Mouse (Mus musculus): ENCODE data around the gene 1110008P14Rik.
"Not testable (repeated sequence)": the region's sequence is repeated elsewhere in the genome, so short reads cannot be mapped to it uniquely, and the experiment has no call there.

The 1110008P14Rik gene

GRCm38 (mm10) chr2:32364121-32364520, 17.6 kb downstream of the 1110008P14Rik start:
- DNase-seq (ENCODE audit: extremely low read depth, low read depth, low spot score), result no peak

- DNase-seq (ENCODE audit: extremely low read depth, low read depth, low spot score), result no peak
These were observed 18.2 kb downstream of the 1110008P14Rik start for GRCm38 (mm10) chr2:32363376-32364106.

GRCm38 (mm10) chr2:32362817-32363340, 18.9 kb downstream of the 1110008P14Rik start:
- DNase-seq (ENCODE audit: extremely low read depth, low read depth, low spot score), result no peak

GRCm38 (mm10) chr2:32362274-32362673, 19.5 kb downstream of the 1110008P14Rik start:
- not testable (repeated sequence) for DNase-seq (ENCODE audit: extremely low read depth, low read depth, low spot score)

- no peak for DNase-seq (ENCODE audit: extremely low read depth, low read depth, low spot score)
These were observed 20.3 kb downstream of the 1110008P14Rik start for GRCm38 (mm10) chr2:32361437-32361836.

- DNase-seq (ENCODE audit: extremely low read depth, low read depth, low spot score), result no peak
These were observed 21.0 kb downstream of the 1110008P14Rik start for GRCm38 (mm10) chr2:32360741-32361140.

- no peak for DNase-seq (ENCODE audit: extremely low read depth, low read depth, low spot score)
These were observed 23.4 kb downstream of the 1110008P14Rik start for GRCm38 (mm10) chr2:32358381-32358780.

GRCm38 (mm10) chr2:32357710-32358109, 24.0 kb downstream of the 1110008P14Rik start:
- DNase-seq (ENCODE audit: extremely low read depth, low read depth, low spot score), result no peak

GRCm38 (mm10) chr2:32356216-32356615, 25.5 kb downstream of the 1110008P14Rik start:
- DNase-seq (ENCODE audit: extremely low read depth, low read depth, low spot score), result no peak

- no peak for DNase-seq (ENCODE audit: extremely low read depth, low read depth, low spot score)
These were observed 27.3 kb downstream of the 1110008P14Rik start for GRCm38 (mm10) chr2:32354336-32354895.

GRCm38 (mm10) chr2:32353836-32354235, 27.9 kb downstream of the 1110008P14Rik start:
- no peak for DNase-seq (ENCODE audit: extremely low read depth, low read depth, low spot score)

- no peak for DNase-seq (ENCODE audit: extremely low read depth, low read depth, low spot score)
These were observed 28.7 kb downstream of the 1110008P14Rik start, which contains the start of gene Dnm1 for GRCm38 (mm10) chr2:32353007-32353542. Gene Dnm1, minus strand, starts transcription at chr2:32353338.

GRCm38 (mm10) chr2:32352151-32353006, 29.4 kb downstream of the 1110008P14Rik start, which contains the start of gene Ciz1:
Gene Ciz1, plus strand, starts transcription at chr2:32352327.
- no peak for DNase-seq (ENCODE audit: extremely low read depth, low read depth, low spot score)

- DNase-seq (ENCODE audit: extremely low read depth, low read depth, low spot score), result no peak
These were observed 30.2 kb downstream of the 1110008P14Rik start for GRCm38 (mm10) chr2:32351471-32351961.

GRCm38 (mm10) chr2:32350471-32351051, 31.2 kb downstream of the 1110008P14Rik start:
- no peak for DNase-seq (ENCODE audit: extremely low read depth, low read depth, low spot score)

GRCm38 (mm10) chr2:32349625-32350255, 32.0 kb downstream of the 1110008P14Rik start:
- DNase-seq (ENCODE audit: extremely low read depth, low read depth, low spot score), result no peak

GRCm38 (mm10) chr2:32348311-32348710, 33.4 kb downstream of the 1110008P14Rik start:
- no peak for DNase-seq (ENCODE audit: extremely low read depth, low read depth, low spot score)

GRCm38 (mm10) chr2:32347019-32347418, 34.7 kb downstream of the 1110008P14Rik start:
- DNase-seq (ENCODE audit: extremely low read depth, low read depth, low spot score), result no peak

- no peak for DNase-seq (ENCODE audit: extremely low read depth, low read depth, low spot score)
These were observed 37.0 kb downstream of the 1110008P14Rik start for GRCm38 (mm10) chr2:32344598-32345321.

Data from fat pad, adult 2 months (tissue).